Mouse (Mus musculus): Measurements from ENCODE around the gene Tmco4.
"Not testable (repeated sequence)": the region's sequence is repeated elsewhere in the genome, so short reads cannot be mapped to it uniquely, and the experiment has no call there.

- not testable (repeated sequence) for TF ChIP-seq CTCF (IDR thresholded peaks at IDR 0.05); POLR2A (IDR thresholded peaks at IDR 0.05; ENCODE audit: insufficient read depth, low read depth, low read length)
Observed at GRCm38 (mm10) chr4:138974540-138974939, 1.9 kb downstream of the Tmco4 start.
